Mouse (Mus musculus) T-cell, adult 2 months (primary cell): ENCODE data around the gene 5430427O19Rik.

ENCODE experiments used
- DNase-seq: peaks from one replicate; pipeline ENCODE4 v3.0.0; 2022; ENCODE audit warnings: low spot score

The 5430427O19Rik gene

DNA sequence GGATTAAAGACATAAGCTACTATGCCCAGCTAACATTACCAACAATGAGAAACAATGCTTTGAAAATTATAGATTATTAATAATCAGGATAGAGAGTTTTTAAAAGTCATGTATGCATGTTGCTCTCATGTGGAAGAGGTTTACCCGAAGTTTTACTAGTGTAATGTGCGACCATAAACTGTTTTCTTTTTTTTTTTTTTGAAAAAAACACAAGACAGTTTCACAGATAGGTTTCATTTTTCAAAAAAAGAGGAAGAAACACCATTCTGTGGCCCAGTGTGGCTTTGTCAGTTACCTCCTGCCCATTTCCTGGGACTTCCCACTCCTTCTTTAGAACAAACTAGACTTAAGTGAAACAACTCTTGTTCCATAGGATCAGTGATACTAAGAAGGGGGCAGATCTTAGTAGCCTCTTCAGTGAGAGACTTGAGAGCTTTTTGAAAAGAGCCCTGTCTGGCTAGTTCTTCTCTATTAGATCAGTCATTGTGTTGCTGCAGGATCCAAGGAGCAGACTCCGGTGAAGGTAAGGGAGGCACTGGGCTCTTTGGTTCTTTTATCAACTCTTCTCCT is at the start of gene 5430427O19Rik:
TSS of gene 5430427O19Rik (plus strand) at position 441 of the 570 bp plus-strand sequence.
- DNase-seq, result no peak

DNA sequence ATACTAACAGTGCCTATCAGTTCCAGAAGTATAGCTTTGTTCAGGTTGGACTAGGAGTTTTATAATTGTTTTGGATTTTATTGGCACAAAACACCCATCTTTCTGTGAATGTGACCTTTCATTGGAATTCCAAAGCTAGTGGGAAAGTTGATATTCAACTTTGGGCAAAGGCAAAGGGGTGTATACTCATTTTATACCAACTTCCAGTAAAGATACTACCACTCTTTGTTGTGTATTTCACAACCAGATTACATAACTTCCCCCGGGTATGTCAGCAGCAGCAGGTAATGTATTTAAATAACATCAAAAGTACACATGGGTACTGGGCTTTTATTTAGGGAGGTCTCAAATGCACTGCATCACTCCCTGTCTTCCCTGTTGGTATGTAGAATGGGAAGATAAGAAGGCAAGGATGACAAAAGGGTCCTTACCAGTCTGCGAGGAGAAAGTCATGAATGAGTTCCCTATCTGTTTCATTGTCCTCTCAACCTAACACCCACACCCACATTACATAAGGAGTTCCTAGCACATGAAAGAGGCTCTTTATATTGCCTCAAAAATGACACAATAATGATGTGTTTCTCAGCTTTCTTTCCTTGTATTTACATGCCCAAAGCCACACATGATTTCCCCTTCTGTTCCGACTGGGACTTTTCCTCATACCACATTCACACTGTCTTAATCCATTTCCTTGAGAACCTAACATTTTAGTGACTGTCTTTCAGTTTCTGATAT is 42.3 kb upstream of the 5430427O19Rik start:
- no peak for DNase-seq

DNA sequence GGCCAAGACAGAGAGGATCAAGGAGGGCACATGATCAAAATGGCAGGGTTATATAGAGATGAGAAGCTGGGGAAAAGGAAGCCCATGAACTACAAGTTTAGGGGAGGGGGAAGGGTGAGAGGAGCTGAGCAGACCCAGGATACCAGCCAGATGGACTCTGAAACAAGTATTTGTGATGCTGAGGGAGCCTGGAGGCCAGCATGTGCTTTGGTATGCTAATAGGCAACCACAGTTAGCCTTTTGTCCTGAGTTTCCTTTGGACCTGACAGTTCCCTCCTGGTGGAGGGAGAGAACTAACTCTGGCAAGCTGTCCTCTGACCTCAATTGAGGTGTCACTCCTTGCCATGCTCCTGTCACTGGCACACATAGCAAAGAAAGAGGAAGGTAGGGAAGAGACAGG is 41.2 kb upstream of the 5430427O19Rik start:
- no peak for DNase-seq

GRCm38 (mm10) chrX:85839174-85839573 is 31.0 kb upstream of the 5430427O19Rik start:
- peak; percentile 10 for DNase-seq

DNA sequence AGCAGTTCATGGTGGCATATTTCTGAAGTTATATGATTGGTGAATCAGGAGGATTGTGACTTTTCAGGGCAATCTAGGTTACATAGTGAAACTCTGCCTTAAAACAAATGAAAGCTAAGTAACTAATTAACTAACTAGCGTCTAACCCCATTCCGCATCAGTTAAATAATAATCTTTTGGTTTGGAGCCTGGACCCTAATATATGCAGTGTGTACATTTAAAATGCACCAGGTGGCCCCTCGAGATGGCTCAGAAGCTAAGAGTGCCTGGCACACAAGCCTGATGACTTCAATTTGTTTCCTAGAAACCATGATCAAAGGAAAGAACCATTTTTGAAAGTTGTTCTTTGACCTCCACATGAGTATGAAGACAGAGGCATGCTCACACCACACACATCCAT is 14.2 kb upstream of the 5430427O19Rik start:
- DNase-seq, result no peak

GRCm38 (mm10) chrX:85857169-85857568 is 13.0 kb upstream of the 5430427O19Rik start:
- no peak for DNase-seq

- DNase-seq, result peak; percentile 3
Measured at GRCm38 (mm10) chrX:85868079-85868478, 2.1 kb upstream of the 5430427O19Rik start.

DNA sequence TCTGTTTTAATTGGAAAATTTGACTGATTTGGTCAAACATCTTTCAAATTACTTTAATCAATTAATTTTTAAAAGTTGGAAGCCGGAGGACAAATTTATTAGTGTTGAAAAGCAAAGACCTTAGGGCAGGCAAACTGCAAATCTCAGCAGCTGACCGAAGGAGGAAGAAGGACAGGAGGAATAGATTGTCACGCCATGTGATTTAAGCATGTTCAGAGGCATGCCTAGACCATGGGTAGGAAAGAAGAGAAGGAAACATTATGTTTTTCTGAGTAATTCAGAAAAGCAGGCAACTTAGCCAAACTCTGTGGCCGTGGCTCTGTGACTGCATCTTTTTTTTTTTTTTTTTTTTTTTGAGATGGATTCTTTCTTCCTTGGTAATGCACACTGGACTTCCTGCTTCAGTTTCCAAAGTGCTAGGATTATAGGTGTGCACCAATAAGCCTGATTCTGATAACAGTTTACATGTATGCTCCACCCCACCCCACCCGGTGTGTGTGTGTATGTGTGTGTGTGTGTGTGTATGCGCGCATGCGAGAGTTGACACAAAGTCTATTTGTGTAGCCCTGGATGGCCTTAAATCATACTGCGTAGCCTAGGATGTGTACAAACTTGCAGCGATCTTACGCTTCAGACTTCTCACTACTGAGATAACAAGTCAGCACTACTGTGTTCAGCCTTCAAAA is 1.4 kb downstream of the 5430427O19Rik start:
- DNase-seq, result no peak

- no peak for DNase-seq
Measured at GRCm38 (mm10) chrX:85874367-85874766, 4.2 kb downstream of the 5430427O19Rik start.

GRCm38 (mm10) chrX:85875951-85876350 is 5.8 kb downstream of the 5430427O19Rik start:
- DNase-seq, result no peak

- DNase-seq, result no peak
Measured at GRCm38 (mm10) chrX:85877747-85878146, 7.6 kb downstream of the 5430427O19Rik start.

- no peak for DNase-seq
Measured at GRCm38 (mm10) chrX:85878293-85878692, 8.1 kb downstream of the 5430427O19Rik start.

DNA sequence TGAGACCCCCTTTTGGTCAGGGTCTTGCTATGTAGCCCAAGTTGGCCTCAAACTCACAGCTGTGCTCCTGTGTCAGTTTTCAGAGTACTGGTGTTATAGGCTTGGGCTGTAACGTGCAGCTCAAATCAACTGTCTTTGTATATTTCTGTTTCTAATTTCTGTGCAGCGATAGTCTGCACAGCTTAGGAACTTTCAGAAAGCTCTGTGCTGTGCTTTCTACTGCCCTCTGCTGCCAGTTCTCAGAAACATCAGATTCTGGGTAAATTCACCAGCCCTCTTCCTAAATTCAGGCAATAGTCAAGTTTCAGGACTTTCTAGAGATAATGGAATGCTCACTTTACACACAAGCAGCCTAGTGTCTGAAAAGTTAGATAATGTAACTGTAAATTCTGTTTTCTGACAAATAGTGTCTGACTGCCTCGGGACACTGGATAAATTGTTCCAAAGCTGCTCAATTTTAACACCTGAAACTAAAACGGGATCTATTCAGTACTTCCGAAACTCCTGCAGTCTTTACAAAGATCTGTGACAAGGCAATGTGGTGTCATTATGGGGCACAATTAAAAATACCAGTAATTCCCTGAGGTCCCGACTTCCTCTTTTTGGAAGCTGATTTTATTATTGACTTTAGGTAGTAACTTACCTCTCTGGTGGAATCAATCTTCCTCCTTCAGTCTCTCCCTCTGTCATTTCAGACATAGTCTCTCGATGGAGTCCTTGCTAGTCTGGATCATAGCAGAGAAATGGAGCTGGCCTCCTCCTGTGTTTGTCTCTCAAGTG is 9.2 kb downstream of the 5430427O19Rik start:
- no peak for DNase-seq

- DNase-seq, result no peak
Measured at GRCm38 (mm10) chrX:85886651-85887050, 16.5 kb downstream of the 5430427O19Rik start.

GRCm38 (mm10) chrX:85901195-85901594 is 31.0 kb downstream of the 5430427O19Rik start:
- no peak for DNase-seq

- peak; percentile 18 for DNase-seq
Measured at GRCm38 (mm10) chrX:85919034-85919433, 48.9 kb downstream of the 5430427O19Rik start.

GRCm38 (mm10) chrX:85932991-85933390 is 62.8 kb downstream of the 5430427O19Rik start:
- DNase-seq, result no peak
